Mouse (Mus musculus): ENCODE measurements around the gene Fam32a. TPM values are rescaled to one million over a fixed set of nuclear protein-coding genes. Genes with fewer than 3 reads are reported as not detected.

Fam32a gene
- polyA plus RNA-seq, 1 experiment from 2014 or later, result 41.0 TPM

GRCm38 (mm10) chr8:72211846-72212245 lies 7.7 kb upstream of the Fam32a start:
- ATAC-seq (replicated peaks; ENCODE audit: insufficient number of reproducible peaks, insufficient read depth, low FRiP score, low read depth), result no peak
- Histone ChIP-seq H3K4me1 (replicated peaks) (no peaks in the 10 kb centered on the region), H3K4me3 (no peak overlapping the region), H3K27ac (no peak overlapping the region), H3K9ac (no peak overlapping the region), H3K9me3 (replicated peaks) (no peaks in the 10 kb centered on the region), H3K4me2 (no peak overlapping the region), H3K36me3 (no peaks in the 10 kb centered on the region), H3K27me3 (peaks cover 16% of the 10 kb centered on the region)
- 81% methylated on average over 1 of the region's 1 CpGs for WGBS

- Histone ChIP-seq H3K36me3 (no peaks in the 10 kb centered on the region), H3K27ac (no peak within 1 kb of the TSS), H3K4me1 (replicated peaks) (no peaks in the 10 kb centered on the region), H3K9me3 (replicated peaks) (no peaks in the 10 kb centered on the region), H3K4me2 (no peak within 1 kb of the TSS), H3K27me3 (peaks cover 16% of the 10 kb centered on the region), H3K9ac (no peak within 1 kb of the TSS), H3K4me3 (no peak within 1 kb of the TSS)
- WGBS, result 54% methylated on average over 4 of the region's 4 CpGs
- no peak for ATAC-seq (replicated peaks; ENCODE audit: insufficient number of reproducible peaks, insufficient read depth, low FRiP score, low read depth)
Observed at GRCm38 (mm10) chr8:72212751-72213150, 6.8 kb upstream of the Fam32a start, which contains the start of gene Cib3. Gene Cib3, minus strand, starts transcription at chr8:72212837.

DNA sequence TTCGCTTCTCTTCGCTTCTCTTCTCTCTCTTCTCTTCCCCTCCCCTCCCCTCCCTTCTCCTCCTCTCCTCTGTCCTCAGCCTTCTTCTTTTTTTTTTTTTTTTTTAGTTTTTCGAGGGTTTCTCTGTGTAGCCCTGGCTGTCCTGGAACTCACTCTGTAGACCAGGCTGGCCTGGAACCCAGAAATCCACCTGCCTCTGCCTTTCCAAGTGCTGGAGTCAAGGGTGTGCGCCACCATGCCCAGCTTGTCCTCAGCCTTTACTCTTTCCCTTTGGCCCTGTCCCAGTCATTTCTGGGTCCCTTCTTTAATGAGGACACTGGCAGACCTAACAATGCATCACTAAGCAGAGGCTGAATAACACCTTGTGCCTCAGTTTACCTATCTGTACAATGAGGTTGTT lies 6.0 kb upstream of the Fam32a start, which contains the start of gene Gm11034:
Gene Gm11034, minus strand, starts transcription at position 101 of the 400 bp plus-strand sequence.
- H3K4me3 ChIP-seq, result no peak within 1 kb of the TSS
- H3K4me1 ChIP-seq (replicated peaks), result no peaks in the 10 kb centered on the region
- no peak within 1 kb of the TSS for H3K4me2 ChIP-seq
- ATAC-seq (replicated peaks; ENCODE audit: insufficient number of reproducible peaks, insufficient read depth, low FRiP score, low read depth), result no peak
- no peaks in the 10 kb centered on the region for H3K9me3 ChIP-seq (replicated peaks)
- H3K36me3 ChIP-seq, result no peaks in the 10 kb centered on the region
- H3K27me3 ChIP-seq, result peaks cover 16% of the 10 kb centered on the region
- WGBS, result 66% methylated on average over 4 of the region's 4 CpGs
- no peak within 1 kb of the TSS for H3K27ac ChIP-seq
- H3K9ac ChIP-seq, result no peak within 1 kb of the TSS

GRCm38 (mm10) chr8:72215060-72215459 lies 4.5 kb upstream of the Fam32a start:
- Histone ChIP-seq H3K9ac (no peak overlapping the region), H3K4me1 (replicated peaks) (no peaks in the 10 kb centered on the region), H3K36me3 (no peaks in the 10 kb centered on the region), H3K4me3 (no peak overlapping the region), H3K9me3 (replicated peaks) (no peaks in the 10 kb centered on the region), H3K4me2 (no peak overlapping the region), H3K27me3 (peaks cover 16% of the 10 kb centered on the region), H3K27ac (no peak overlapping the region)
- ATAC-seq (replicated peaks; ENCODE audit: insufficient number of reproducible peaks, insufficient read depth, low FRiP score, low read depth), result no peak
- WGBS, result 39% methylated on average over 2 of the region's 2 CpGs

DNA sequence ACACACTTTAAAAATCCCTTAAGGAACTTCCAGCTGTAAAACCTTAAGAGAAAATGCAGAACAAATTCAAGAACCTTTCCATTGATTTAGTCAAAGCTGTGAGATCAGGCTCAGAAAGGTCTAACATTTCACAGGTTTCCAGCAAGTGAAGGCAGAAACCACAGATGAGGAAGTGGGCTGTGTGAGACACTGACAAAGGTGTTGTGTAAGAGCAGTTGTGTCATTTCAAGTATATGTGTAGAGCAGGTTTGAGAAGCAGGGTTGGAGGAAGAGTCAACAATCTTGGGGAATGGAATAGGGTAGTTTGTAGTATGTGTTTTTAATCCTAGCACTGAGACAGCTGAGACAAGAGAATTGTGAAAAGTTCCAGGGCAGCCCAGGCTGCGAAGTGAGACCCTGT lies 3.7 kb upstream of the Fam32a start:
- Histone ChIP-seq H3K4me1 (replicated peaks) (peaks cover 8% of the 10 kb centered on the region), H3K36me3 (no peaks in the 10 kb centered on the region), H3K9ac (no peak overlapping the region), H3K9me3 (replicated peaks) (no peaks in the 10 kb centered on the region), H3K4me2 (no peak overlapping the region), H3K27ac (no peak overlapping the region), H3K27me3 (peaks cover 16% of the 10 kb centered on the region), H3K4me3 (no peak overlapping the region)
- no peak for ATAC-seq (replicated peaks; ENCODE audit: insufficient number of reproducible peaks, insufficient read depth, low FRiP score, low read depth)
- 28% methylated on average over 1 of the region's 1 CpGs for WGBS

- Histone ChIP-seq H3K27me3 (peaks cover 13% of the 10 kb centered on the region), H3K4me2 (peak overlapping the region; percentile 76), H3K4me3 (peak overlapping the region; percentile 72), H3K9me3 (replicated peaks) (no peaks in the 10 kb centered on the region), H3K36me3 (peaks cover 28% of the 10 kb centered on the region), H3K9ac (no peak overlapping the region), H3K4me1 (replicated peaks) (peaks cover 11% of the 10 kb centered on the region), H3K27ac (peak overlapping the region; percentile 74; the same call in 1 of the 2 replicates)
- WGBS, result 77% methylated on average over 10 of the region's 10 CpGs
- no peak for ATAC-seq (replicated peaks; ENCODE audit: insufficient number of reproducible peaks, insufficient read depth, low FRiP score, low read depth)
Observed at GRCm38 (mm10) chr8:72218781-72219540, 569 bp upstream of the Fam32a start.

DNA sequence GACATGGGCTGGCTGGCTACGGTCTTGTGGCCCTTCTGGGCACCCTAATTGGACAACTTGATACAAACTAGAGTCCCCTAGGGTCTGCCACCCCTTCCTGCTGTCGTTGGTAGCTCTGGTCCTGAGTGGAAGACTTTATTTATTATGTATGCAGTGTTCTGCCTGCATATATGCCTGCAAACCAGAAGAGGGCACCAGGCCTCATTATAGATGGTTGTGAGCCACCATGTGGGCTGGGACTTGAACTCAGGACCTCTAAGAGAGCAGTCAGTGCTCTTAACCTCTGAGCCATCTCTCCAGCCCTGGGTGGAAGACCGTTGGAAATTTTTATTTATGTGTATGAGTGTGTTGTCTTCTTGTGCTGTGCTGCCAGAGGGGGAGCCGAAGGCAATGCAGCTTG lies 1.2 kb downstream of the Fam32a start:
- no peaks in the 10 kb centered on the region; the same call in 1 of the 2 replicates for H3K27me3 ChIP-seq
- H3K9me3 ChIP-seq (replicated peaks), result no peaks in the 10 kb centered on the region
- WGBS, result 84% methylated on average over 4 of the region's 4 CpGs
- peak overlapping the region; percentile 72 for H3K4me3 ChIP-seq
- H3K36me3 ChIP-seq, result peaks cover 30% of the 10 kb centered on the region
- no peak overlapping the region for H3K9ac ChIP-seq
- H3K4me1 ChIP-seq (replicated peaks), result peaks cover 11% of the 10 kb centered on the region
- H3K4me2 ChIP-seq, result peak overlapping the region; percentile 76
- no peak overlapping the region for H3K27ac ChIP-seq
- no peak for ATAC-seq (replicated peaks; ENCODE audit: insufficient number of reproducible peaks, insufficient read depth, low FRiP score, low read depth)

- Histone ChIP-seq H3K9me3 (replicated peaks) (no peaks in the 10 kb centered on the region), H3K27me3 (no peaks in the 10 kb centered on the region), H3K4me3 (no peak overlapping the region), H3K36me3 (peaks cover 30% of the 10 kb centered on the region), H3K4me2 (no peak overlapping the region), H3K4me1 (replicated peaks) (peaks cover 11% of the 10 kb centered on the region), H3K9ac (no peak overlapping the region), H3K27ac (no peak overlapping the region)
- no peak for ATAC-seq (replicated peaks; ENCODE audit: insufficient number of reproducible peaks, insufficient read depth, low FRiP score, low read depth)
- 90% methylated on average over 5 of the region's 5 CpGs for whole genome bisulfite sequencing
Observed at GRCm38 (mm10) chr8:72222656-72223055, 3.1 kb downstream of the Fam32a start.

- Histone ChIP-seq H3K9me3 (replicated peaks) (no peaks in the 10 kb centered on the region), H3K36me3 (peaks cover 4% of the 10 kb centered on the region; the same call in 1 of the 2 replicates), H3K4me3 (peak within 1 kb of the TSS; percentile 76), H3K4me1 (replicated peaks) (peaks cover 19% of the 10 kb centered on the region), H3K27me3 (no peaks in the 10 kb centered on the region), H3K27ac (peak within 1 kb of the TSS; percentile 96), H3K4me2 (peak within 1 kb of the TSS; percentile 80), H3K9ac (peak within 1 kb of the TSS; percentile 65)
- WGBS, result under 1% methylated on average over 54 of the region's 54 CpGs
- peak; percentile 96 for ATAC-seq (replicated peaks; ENCODE audit: insufficient number of reproducible peaks, insufficient read depth, low FRiP score, low read depth)
Observed at GRCm38 (mm10) chr8:72239499-72240402, 20.2 kb downstream of the Fam32a start, which contains the start of gene Ap1m1. Gene Ap1m1, plus strand, starts transcription at chr8:72240018.

GRCm38 (mm10) chr8:72240403-72240763 lies 20.9 kb downstream of the Fam32a start:
- peak overlapping the region; percentile 80 for H3K4me2 ChIP-seq
- peak overlapping the region; percentile 76 for H3K4me3 ChIP-seq
- H3K9ac ChIP-seq, result peak overlapping the region; percentile 65
- H3K9me3 ChIP-seq (replicated peaks), result no peaks in the 10 kb centered on the region
- 1% methylated on average over 24 of the region's 24 CpGs for WGBS
- peak overlapping the region; percentile 96 for H3K27ac ChIP-seq
- H3K36me3 ChIP-seq, result peaks cover 4% of the 10 kb centered on the region; the same call in 1 of the 2 replicates
- ATAC-seq (replicated peaks; ENCODE audit: insufficient number of reproducible peaks, insufficient read depth, low FRiP score, low read depth), result peak; percentile 23
- no peaks in the 10 kb centered on the region for H3K27me3 ChIP-seq
- H3K4me1 ChIP-seq (replicated peaks), result peaks cover 19% of the 10 kb centered on the region

DNA sequence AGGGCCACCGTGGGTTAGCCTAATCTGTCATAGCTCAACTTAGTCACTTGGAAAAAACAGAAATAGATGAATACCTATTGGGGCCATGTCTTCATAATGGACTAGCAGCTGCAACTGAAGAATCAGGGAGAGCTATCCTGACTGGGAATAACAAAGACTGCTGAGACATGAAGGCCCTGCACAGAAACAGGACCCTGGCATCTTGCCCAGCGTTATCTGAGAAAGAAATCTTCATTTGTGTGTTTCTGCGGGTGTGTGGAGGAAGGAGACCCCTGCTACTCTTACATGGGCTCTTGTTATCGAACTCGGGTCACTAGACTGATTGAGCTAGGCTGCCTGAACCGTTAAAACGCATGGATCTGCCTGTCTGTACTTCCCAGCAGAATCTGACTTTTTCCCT lies 21.4 kb downstream of the Fam32a start:
- H3K4me2 ChIP-seq, result peak overlapping the region; percentile 80
- H3K36me3 ChIP-seq, result peaks cover 4% of the 10 kb centered on the region; the same call in 1 of the 2 replicates
- no peaks in the 10 kb centered on the region for H3K27me3 ChIP-seq
- ATAC-seq (replicated peaks; ENCODE audit: insufficient number of reproducible peaks, insufficient read depth, low FRiP score, low read depth), result no peak
- 66% methylated on average over 7 of the region's 7 CpGs for WGBS
- peak overlapping the region; percentile 65 for H3K9ac ChIP-seq
- peak overlapping the region; percentile 96 for H3K27ac ChIP-seq
- H3K4me3 ChIP-seq, result peak overlapping the region; percentile 76
- peaks cover 19% of the 10 kb centered on the region for H3K4me1 ChIP-seq (replicated peaks)
- no peaks in the 10 kb centered on the region for H3K9me3 ChIP-seq (replicated peaks)
